1 mouse cellular context compared by ENCODE assay signal in the genomic region with DNA sequence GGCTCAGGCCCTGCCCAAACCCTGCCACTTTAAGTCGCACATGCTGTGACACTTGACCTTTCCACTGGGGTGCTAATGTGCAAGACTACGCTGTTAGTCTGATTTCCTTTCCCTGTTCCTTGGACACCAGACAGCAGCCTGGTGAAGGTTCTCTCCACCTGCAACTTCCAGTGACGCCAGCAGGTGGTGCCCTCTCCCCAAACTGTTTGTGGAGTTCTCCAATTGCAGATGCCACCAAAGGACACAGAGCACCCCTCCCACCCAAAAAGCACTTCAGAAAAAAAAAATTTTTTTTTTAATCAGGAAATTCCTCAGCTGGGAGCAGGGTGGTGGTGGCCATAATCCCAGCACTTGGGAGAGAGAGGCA.
TF ChIP-seq lines count a peak whose summit lies in the region.

No protein-coding gene starts in this region.

TF ChIP-seq in C2C12, 6 proteins besides CTCF, POLR2A, EP300 and RAD21:
- TF ChIP-seq USF1 (IDR thresholded peaks at IDR 0.05; ENCODE audit: low read depth) (no peak), MAX (IDR thresholded peaks at IDR 0.05) (no peak), FOSL1 (IDR thresholded peaks at IDR 0.05; ENCODE audit: insufficient read depth, low read length, poor library complexity, severe bottlenecking) (no peak), MYOG (IDR thresholded peaks at IDR 0.05; ENCODE audit: control insufficient read depth, extremely low read depth, insufficient read length) (no peak), MYOD1 (IDR thresholded peaks at IDR 0.05; ENCODE audit: control insufficient read depth, insufficient read length, low read depth) (no peak), CEBPB (IDR thresholded peaks at IDR 0.05; ENCODE audit: low read depth) (no peak)
